Mouse (Mus musculus) embryonic fibroblast, embryonic 13.5 days (primary cell): ENCODE data around the gene Cdk12.

Experiments
- CTCF ChIP-seq: IDR thresholded peaks from 2 replicates; pipeline ENCODE4 v1.5.1; 2011; ENCODE audit warnings: mild to moderate bottlenecking, control low read depth, low read length, moderate library complexity, borderline replicate concordance; ENCODE audit not compliant: insufficient read depth
- POLR2A ChIP-seq: IDR thresholded peaks from 2 replicates; pipeline ENCODE4 v1.6.1; 2011; ENCODE audit warnings: low read depth, mild to moderate bottlenecking, control low read depth, low read length, moderate library complexity

- no peak for TF ChIP-seq POLR2A
- no peak for TF ChIP-seq CTCF
These were observed 116.7 kb downstream of the Cdk12 start for GRCm38 (mm10) chr11:98319544-98319943.
